Mouse (Mus musculus) heart, embryonic 13.5 days (tissue): ENCODE results near the gene Nrxn2. TPM values are rescaled to one million over a fixed set of nuclear protein-coding genes. Genes with fewer than 3 reads are reported as not detected.
A peak's percentile ranks its signal among the peaks of the same experiment; 100 is the strongest.

ENCODE experiments used
- ATAC-seq: fragments of 200-750 bp; cut with Nextera tagmentation; 2 replicates; pipeline ENCODE4 v1.8.0; 2017; ENCODE audit warnings: moderate TSS enrichment; ENCODE audit not compliant: insufficient number of reproducible peaks, low FRiP score, low TSS enrichment; ENCODE audit errors: extremely low read depth
- H3K27ac ChIP-seq: fragments of 300-500 bp; sonication (generic); replicated peaks from 2 replicates; pipeline ENCODE4 v1.5.1; 2015; ENCODE audit warnings: moderate library complexity, mild to moderate bottlenecking, inconsistent platforms
- H3K27me3 ChIP-seq: fragments of 300-500 bp; sonication (generic); replicated peaks from 2 replicates; pipeline ENCODE4 v1.6.1; 2015; ENCODE audit warnings: mild to moderate bottlenecking, inconsistent platforms
- H3K36me3 ChIP-seq: fragments of 300-500 bp; sonication (generic); 2 replicates; pipeline ENCODE4 v1.6.1; 2015; ENCODE audit warnings: mild to moderate bottlenecking, inconsistent platforms
- H3K4me1 ChIP-seq: fragments of 300-500 bp; sonication (generic); 2 replicates; pipeline ENCODE4 v1.6.1; 2015; ENCODE audit warnings: inconsistent platforms
- H3K4me2 ChIP-seq: fragments of 300-500 bp; sonication (generic); 2 replicates; pipeline ENCODE4 v1.6.1; 2015; ENCODE audit warnings: inconsistent platforms, mild to moderate bottlenecking, moderate library complexity
- H3K4me3 ChIP-seq: fragments of 300-500 bp; sonication (generic); 2 replicates; pipeline ENCODE4 v1.5.1; 2015; ENCODE audit warnings: moderate library complexity, mild to moderate bottlenecking, inconsistent platforms
- H3K9ac ChIP-seq: fragments of 300-500 bp; sonication (generic); 2 replicates; pipeline ENCODE4 v1.6.1; 2015; ENCODE audit warnings: inconsistent platforms, mild to moderate bottlenecking, moderate library complexity
- H3K9me3 ChIP-seq: fragments of 300-500 bp; sonication (generic); 2 replicates; pipeline ENCODE4 v1.6.1; 2016; ENCODE audit warnings: inconsistent platforms
- WGBS: fragments of 180-500 bp; shearing (Covaris S2); methylation state at CpG from one replicate; pipeline ENCODE4 v1.1.7; 2015; ENCODE audit warnings: mixed read lengths; 5-methylcytosine and 5-hydroxymethylcytosine counted together
- polyA plus RNA-seq: library from polyadenylated mRNA; unstranded; fragments of >200 nt; fragmentation: Nextera tagmentation; extraction: Ambion mirVana; gene quantifications from 2 replicates; pipeline ENCODE4 v1.2.1, GENCODE M21; 2015

The Nrxn2 gene
- polyA plus RNA-seq, result 0.52 and 0.70 TPM in 2 replicates

- no peak within 1 kb of the TSS for H3K27ac ChIP-seq
- peaks cover 30% of the 10 kb centered on the region for H3K4me1 ChIP-seq
- WGBS, result under 1% methylated on average over 46 of the region's 46 CpGs
- H3K4me3 ChIP-seq, result peak within 1 kb of the TSS; percentile 54
- peak within 1 kb of the TSS; percentile 81 for H3K4me2 ChIP-seq
- no peaks in the 10 kb centered on the region for H3K36me3 ChIP-seq
- peak within 1 kb of the TSS; percentile 72 for H3K9ac ChIP-seq
- ATAC-seq, result peak; percentile 45; the same call in 1 of the 2 replicates
- no peaks in the 10 kb centered on the region for H3K9me3 ChIP-seq
- H3K27me3 ChIP-seq, result peaks cover 96% of the 10 kb centered on the region
Measured at GRCm38 (mm10) chr19:6418233-6418879, at the start of gene Nrxn2. Gene Nrxn2, plus strand, starts transcription at chr19:6418731.

GRCm38 (mm10) chr19:6370175-6370574 lies 48.4 kb upstream of the Nrxn2 start:
- ATAC-seq, result no peak

DNA sequence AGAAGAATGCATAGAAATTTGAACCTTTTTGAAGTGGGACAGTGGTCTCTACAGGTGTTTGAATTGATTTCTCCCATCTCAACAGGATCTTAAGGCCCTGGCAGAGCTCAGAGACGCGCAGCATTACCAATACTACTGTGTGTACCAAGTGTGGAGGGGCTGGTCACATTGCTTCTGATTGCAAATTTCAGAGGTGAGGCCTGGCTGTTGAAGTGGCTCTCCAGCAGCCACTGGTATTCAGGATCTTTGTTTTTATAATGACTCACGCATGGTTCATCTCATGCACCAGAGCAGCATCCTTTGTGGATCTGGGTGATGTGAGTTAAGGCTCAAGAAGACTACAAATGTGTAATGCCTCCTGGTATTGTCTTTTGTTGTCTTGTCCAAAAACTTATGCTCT lies 46.1 kb upstream of the Nrxn2 start:
- 83% methylated on average over 3 of the region's 3 CpGs for WGBS
- H3K36me3 ChIP-seq, result peaks cover 100% of the 10 kb centered on the region
- ATAC-seq, result no peak
- H3K4me1 ChIP-seq, result peaks cover 35% of the 10 kb centered on the region
- no peak overlapping the region for H3K4me3 ChIP-seq
- H3K27ac ChIP-seq, result no peak overlapping the region
- no peaks in the 10 kb centered on the region for H3K9me3 ChIP-seq
- H3K9ac ChIP-seq, result no peak overlapping the region
- no peak overlapping the region for H3K4me2 ChIP-seq
- no peaks in the 10 kb centered on the region for H3K27me3 ChIP-seq

More at GRCm38 (mm10) chr19:6370175-6370574, 48.4 kb upstream of the Nrxn2 start:
- Histone ChIP-seq H3K4me2 (no peak overlapping the region), H3K4me3 (no peak overlapping the region), H3K27ac (no peak overlapping the region), H3K4me1 (peaks cover 44% of the 10 kb centered on the region), H3K9me3 (no peaks in the 10 kb centered on the region), H3K9ac (no peak overlapping the region), H3K27me3 (no peaks in the 10 kb centered on the region), H3K36me3 (peaks cover 100% of the 10 kb centered on the region)
- WGBS, result 82% methylated on average over 2 of the region's 2 CpGs

GRCm38 (mm10) chr19:6373539-6374400 lies 44.8 kb upstream of the Nrxn2 start:
- Histone ChIP-seq H3K4me1 (peaks cover 29% of the 10 kb centered on the region), H3K9ac (0 out of 2 replicates have a peak overlapping the region, but pooled peaks have one; percentile 17), H3K9me3 (no peaks in the 10 kb centered on the region), H3K27me3 (no peaks in the 10 kb centered on the region), H3K36me3 (peaks cover 100% of the 10 kb centered on the region), H3K4me2 (no peak overlapping the region), H3K4me3 (no peak overlapping the region), H3K27ac (peak overlapping the region; percentile 61)
- 0 out of 2 replicates have a peak, but pooled peaks have one; percentile 27 for ATAC-seq
- 56% methylated on average over 12 of the region's 12 CpGs for WGBS

GRCm38 (mm10) chr19:6374571-6374970 lies 44.0 kb upstream of the Nrxn2 start:
- Histone ChIP-seq H3K27me3 (no peaks in the 10 kb centered on the region), H3K27ac (no peak overlapping the region), H3K9me3 (no peaks in the 10 kb centered on the region), H3K4me3 (no peak overlapping the region), H3K9ac (no peak overlapping the region), H3K4me1 (peaks cover 27% of the 10 kb centered on the region), H3K4me2 (no peak overlapping the region), H3K36me3 (peaks cover 100% of the 10 kb centered on the region)
- 99% methylated on average over 10 of the region's 10 CpGs for WGBS
- ATAC-seq, result no peak

DNA sequence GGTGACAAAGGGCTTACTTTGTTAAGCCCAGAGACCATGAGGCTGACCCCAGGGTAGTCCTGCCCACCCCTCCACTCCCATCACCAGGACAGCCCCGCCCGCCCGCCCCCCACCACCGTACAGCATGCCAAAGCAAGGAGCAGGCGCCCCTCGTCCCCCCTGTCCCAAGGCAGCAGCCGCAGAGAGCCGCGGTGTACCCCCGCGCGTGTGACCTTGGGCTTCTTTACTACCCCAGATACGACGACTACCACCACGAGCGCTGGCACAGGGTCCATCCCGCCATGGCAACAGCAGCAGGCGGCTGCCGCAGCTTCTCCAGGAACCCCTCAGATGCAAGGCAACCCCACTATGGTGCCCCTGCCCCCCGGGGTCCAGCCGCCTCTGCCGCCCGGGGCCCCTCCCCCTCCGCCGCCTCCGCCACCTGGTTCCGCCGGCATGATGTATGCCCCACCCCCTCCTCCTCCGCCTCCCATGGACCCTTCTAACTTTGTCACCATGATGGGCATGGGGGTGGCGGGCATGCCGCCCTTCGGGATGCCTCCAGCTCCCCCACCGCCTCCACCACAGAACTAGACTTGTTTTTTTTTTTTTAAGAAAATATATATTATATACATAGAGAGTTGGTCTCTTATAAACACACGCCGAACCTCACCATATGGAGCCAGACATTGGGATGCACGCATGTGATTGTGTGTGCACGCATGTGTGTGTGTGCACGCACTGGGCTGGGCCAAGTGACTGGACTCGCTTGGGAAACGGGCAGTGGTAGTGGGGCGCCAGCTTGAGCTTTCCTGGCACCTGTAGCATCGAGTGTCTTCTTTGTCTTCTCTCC lies 42.9 kb upstream of the Nrxn2 start:
- ATAC-seq, result no peak
- H3K27ac ChIP-seq, result no peak overlapping the region
- H3K9ac ChIP-seq, result no peak overlapping the region
- H3K36me3 ChIP-seq, result peaks cover 96% of the 10 kb centered on the region
- 92% methylated on average over 42 of the region's 42 CpGs for WGBS
- H3K9me3 ChIP-seq, result no peaks in the 10 kb centered on the region
- no peaks in the 10 kb centered on the region for H3K27me3 ChIP-seq
- no peak overlapping the region for H3K4me3 ChIP-seq
- H3K4me2 ChIP-seq, result no peak overlapping the region
- H3K4me1 ChIP-seq, result peaks cover 27% of the 10 kb centered on the region

GRCm38 (mm10) chr19:6376255-6376564 lies 42.3 kb upstream of the Nrxn2 start:
- Histone ChIP-seq H3K9me3 (no peaks in the 10 kb centered on the region), H3K4me1 (peaks cover 27% of the 10 kb centered on the region), H3K9ac (peak overlapping the region; percentile 19; the same call in 1 of the 2 replicates), H3K27ac (no peak overlapping the region), H3K4me3 (no peak overlapping the region), H3K4me2 (no peak overlapping the region), H3K27me3 (no peaks in the 10 kb centered on the region), H3K36me3 (peaks cover 92% of the 10 kb centered on the region)
- WGBS, result 72% methylated on average over 14 of the region's 14 CpGs
- ATAC-seq, result no peak

DNA sequence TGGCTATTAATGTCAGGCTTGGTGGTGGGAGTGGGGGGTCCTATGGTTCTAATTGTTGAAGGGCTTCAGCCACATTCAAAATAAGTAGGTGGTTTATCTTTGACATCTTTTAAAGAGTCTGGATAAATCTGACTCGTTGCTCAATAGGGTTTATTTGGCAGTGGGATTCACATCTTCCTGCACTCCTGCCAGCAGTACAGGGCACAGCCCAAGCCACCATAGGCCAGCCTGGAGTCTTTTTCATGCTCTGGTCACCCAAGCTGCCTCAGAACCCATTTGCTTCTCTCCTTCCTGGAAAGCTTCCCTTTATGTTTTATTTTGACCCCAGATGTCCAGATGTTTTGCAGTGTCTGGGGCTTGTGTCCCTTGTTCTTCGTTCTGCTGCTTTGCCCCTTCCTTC lies 41.9 kb upstream of the Nrxn2 start:
- no peak overlapping the region for H3K4me2 ChIP-seq
- peaks cover 88% of the 10 kb centered on the region for H3K36me3 ChIP-seq
- H3K4me3 ChIP-seq, result no peak overlapping the region
- no peaks in the 10 kb centered on the region for H3K9me3 ChIP-seq
- H3K4me1 ChIP-seq, result peaks cover 27% of the 10 kb centered on the region
- H3K9ac ChIP-seq, result peak overlapping the region; percentile 19; the same call in 1 of the 2 replicates
- H3K27ac ChIP-seq, result peak overlapping the region; percentile 59; the same call in 1 of the 2 replicates
- 67% methylated on average over 2 of the region's 2 CpGs for WGBS
- no peak for ATAC-seq
- H3K27me3 ChIP-seq, result no peaks in the 10 kb centered on the region

DNA sequence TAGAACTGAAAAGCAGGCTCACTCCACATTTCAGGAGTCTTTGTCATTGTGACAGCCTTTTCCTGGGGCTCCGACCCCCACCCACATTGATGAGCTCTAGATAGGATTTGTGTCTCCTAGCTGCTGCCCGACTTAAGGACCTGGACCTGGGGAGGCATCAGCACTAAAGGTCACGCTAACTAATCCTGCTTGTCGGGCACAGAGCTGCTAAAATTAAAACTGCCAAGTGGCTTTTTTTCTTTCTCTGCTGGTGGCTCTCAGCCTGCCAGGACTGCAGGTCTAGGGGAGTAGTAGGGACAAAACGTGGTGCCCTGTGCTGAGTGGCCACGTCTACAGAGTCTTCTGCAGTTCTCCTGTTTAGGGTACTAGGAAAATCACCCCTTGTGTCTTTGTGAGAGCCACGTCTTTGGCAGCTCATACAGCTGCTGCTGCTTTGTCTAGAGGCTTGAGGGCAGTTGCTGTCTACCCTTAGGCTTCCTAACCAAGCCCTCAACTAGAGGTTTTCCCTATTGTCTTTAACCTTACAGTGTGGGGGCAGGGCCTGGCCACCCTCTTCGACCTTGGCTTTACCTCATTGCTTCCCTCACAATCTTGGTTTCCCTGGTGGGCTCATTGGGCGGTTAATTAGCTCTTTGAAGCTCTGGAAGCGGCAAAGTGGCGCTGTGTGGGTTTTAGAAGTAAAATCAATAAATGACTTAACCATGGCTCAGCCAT lies 41.0 kb upstream of the Nrxn2 start:
- Histone ChIP-seq H3K36me3 (peaks cover 80% of the 10 kb centered on the region), H3K9me3 (no peaks in the 10 kb centered on the region), H3K4me1 (peaks cover 32% of the 10 kb centered on the region), H3K27ac (peak overlapping the region; percentile 59), H3K4me2 (no peak overlapping the region), H3K4me3 (no peak overlapping the region), H3K9ac (no peak overlapping the region; the same call in 1 of the 2 replicates), H3K27me3 (no peaks in the 10 kb centered on the region)
- 68% methylated on average over 11 of the region's 11 CpGs for WGBS
- no peak for ATAC-seq

- no peak for ATAC-seq
- WGBS, result 81% methylated on average over 9 of the region's 9 CpGs
- no peak overlapping the region for H3K4me2 ChIP-seq
Measured at GRCm38 (mm10) chr19:6380411-6381166, 37.9 kb upstream of the Nrxn2 start.

More at GRCm38 (mm10) chr19:6380411-6381166, 37.9 kb upstream of the Nrxn2 start:
- H3K27ac ChIP-seq, result no peak overlapping the region
- H3K36me3 ChIP-seq, result peaks cover 49% of the 10 kb centered on the region
- H3K9me3 ChIP-seq, result no peaks in the 10 kb centered on the region
- peaks cover 48% of the 10 kb centered on the region for H3K4me1 ChIP-seq
- H3K27me3 ChIP-seq, result no peaks in the 10 kb centered on the region
- H3K9ac ChIP-seq, result no peak overlapping the region
- no peak overlapping the region for H3K4me3 ChIP-seq
